Mouse (Mus musculus) E14TG2a.4 (cell line): ENCODE results near the gene Spred3.

Source experiments
- CTCF ChIP-seq: conservative IDR thresholded peaks from 2 replicates; pipeline ENCODE4 v1.5.1; 2014; ENCODE audit warnings: low read length
- NANOG ChIP-seq: IDR thresholded peaks from 2 replicates; pipeline ENCODE4 v1.6.1; 2014; ENCODE audit warnings: borderline replicate concordance, low read length, mixed read lengths
- POU5F1 ChIP-seq: IDR thresholded peaks from 2 replicates; pipeline ENCODE4 v1.6.1; 2014; ENCODE audit warnings: low read length, borderline replicate concordance

DNA sequence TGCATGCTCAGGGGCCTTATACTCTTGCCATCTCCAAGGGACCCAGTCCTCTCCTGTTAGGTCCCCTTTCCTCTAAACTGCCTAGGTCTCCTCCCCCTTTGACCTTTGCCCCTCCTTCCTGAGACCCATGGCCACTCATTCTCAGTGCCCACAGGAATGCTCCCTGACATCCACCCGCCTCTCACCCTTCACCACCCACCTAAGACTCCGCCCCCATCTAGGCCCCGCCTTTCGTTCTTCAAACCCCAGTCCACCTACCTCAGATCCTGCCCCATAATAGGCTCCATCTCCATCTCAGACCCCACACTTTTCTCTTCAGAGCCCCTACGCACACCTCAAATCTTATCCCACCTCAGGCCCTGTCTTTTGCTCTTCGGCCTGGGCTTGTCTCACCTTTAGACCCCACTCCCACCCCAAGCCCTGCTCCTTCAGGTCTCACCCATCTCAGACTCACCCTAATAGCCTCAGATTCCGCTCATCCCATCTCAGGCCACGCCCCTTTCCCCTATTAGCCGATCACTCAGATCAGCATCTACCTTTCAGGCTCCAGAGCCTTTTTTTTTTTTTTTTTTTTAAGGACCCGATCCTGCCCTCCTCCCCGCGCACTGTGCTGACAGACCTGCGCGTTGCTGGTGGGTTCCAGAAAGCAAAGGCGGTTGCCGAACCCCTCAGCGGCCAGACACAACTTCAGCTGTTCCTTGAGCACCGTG is 51.9 kb downstream of the Spred3 start:
- no peak for TF ChIP-seq CTCF
- no peak for TF ChIP-seq POU5F1
- no peak for TF ChIP-seq NANOG
